Mouse (Mus musculus): ENCODE data around the gene Exoc3l2. TPM values are rescaled to one million over a fixed set of nuclear protein-coding genes. Genes with fewer than 3 reads are reported as not detected.
A peak's percentile ranks its signal among the peaks of the same experiment; 100 is the strongest.

The Exoc3l2 gene
- polyA plus RNA-seq, 1 experiment from 2014 or later, result 1.1 TPM

- Histone ChIP-seq H3K4me1 (ENCODE audit: control insufficient read depth, insufficient read depth, low read length) (no peaks in the 10 kb centered on the region), H3K36me3 (ENCODE audit: control insufficient read depth, insufficient read depth, low read length) (peaks cover 12% of the 10 kb centered on the region), H3K4me3 (ENCODE audit: low read depth, low read length) (no peak overlapping the region), H3K27me3 (ENCODE audit: control insufficient read depth, insufficient read depth, low read length) (no peaks in the 10 kb centered on the region), H3K4me2 (no peak overlapping the region), H3K9ac (ENCODE audit: low read length) (no peak overlapping the region), H3K9me3 (ENCODE audit: control insufficient read depth, low read length) (no peaks in the 10 kb centered on the region), H3K27ac (ENCODE audit: low read depth, low read length) (no peak overlapping the region)
- WGBS, result 91% methylated on average over 16 of the region's 16 CpGs
- DNase-seq (ENCODE audit: low spot score, missing footprints) (no peak), ATAC-seq (ENCODE audit: low FRiP score) (no peak)
Measured at GRCm38 (mm10) chr7:19447689-19448088, 15.4 kb upstream of the Exoc3l2 start.

GRCm38 (mm10) chr7:19449165-19449564 lies 14.0 kb upstream of the Exoc3l2 start:
- no peak for ATAC-seq (ENCODE audit: low FRiP score)
- WGBS, result 88% methylated on average over 12 of the region's 12 CpGs

GRCm38 (mm10) chr7:19455186-19455585 lies 7.9 kb upstream of the Exoc3l2 start:
- no peak for ATAC-seq (ENCODE audit: low FRiP score)

More at GRCm38 (mm10) chr7:19449165-19449564, 14.0 kb upstream of the Exoc3l2 start:
- no peak for DNase-seq (ENCODE audit: low spot score, missing footprints)
- H3K9me3 ChIP-seq (ENCODE audit: control insufficient read depth, low read length), result no peaks in the 10 kb centered on the region
- H3K36me3 ChIP-seq (ENCODE audit: control insufficient read depth, insufficient read depth, low read length), result peaks cover 12% of the 10 kb centered on the region
- H3K9ac ChIP-seq (ENCODE audit: low read length), result no peak overlapping the region
- no peaks in the 10 kb centered on the region for H3K4me1 ChIP-seq (ENCODE audit: control insufficient read depth, insufficient read depth, low read length)
- H3K27ac ChIP-seq (ENCODE audit: low read depth, low read length), result no peak overlapping the region
- H3K27me3 ChIP-seq (ENCODE audit: control insufficient read depth, insufficient read depth, low read length), result no peaks in the 10 kb centered on the region
- H3K4me2 ChIP-seq, result no peak overlapping the region
- no peak overlapping the region for H3K4me3 ChIP-seq (ENCODE audit: low read depth, low read length)

GRCm38 (mm10) chr7:19455819-19456495 lies 7.2 kb upstream of the Exoc3l2 start:
- ATAC-seq (ENCODE audit: low FRiP score), result no peak
- H3K4me2 ChIP-seq, result no peak overlapping the region

More at GRCm38 (mm10) chr7:19455186-19455585, 7.9 kb upstream of the Exoc3l2 start:
- Histone ChIP-seq H3K36me3 (ENCODE audit: control insufficient read depth, insufficient read depth, low read length) (peaks cover 9% of the 10 kb centered on the region; the same call in 1 of the 2 replicates), H3K9ac (ENCODE audit: low read length) (no peak overlapping the region), H3K9me3 (ENCODE audit: control insufficient read depth, low read length) (no peaks in the 10 kb centered on the region), H3K4me3 (ENCODE audit: low read depth, low read length) (no peak overlapping the region), H3K4me1 (ENCODE audit: control insufficient read depth, insufficient read depth, low read length) (peaks cover 12% of the 10 kb centered on the region), H3K27me3 (ENCODE audit: control insufficient read depth, insufficient read depth, low read length) (no peaks in the 10 kb centered on the region), H3K27ac (ENCODE audit: low read depth, low read length) (no peak overlapping the region), H3K4me2 (no peak overlapping the region)
- WGBS, result 92% methylated on average over 4 of the region's 4 CpGs
- no peak for DNase-seq (ENCODE audit: low spot score, missing footprints)

GRCm38 (mm10) chr7:19456628-19457027 lies 6.5 kb upstream of the Exoc3l2 start:
- ATAC-seq (ENCODE audit: low FRiP score), result no peak
- peaks cover 3% of the 10 kb centered on the region; the same call in 1 of the 2 replicates for H3K36me3 ChIP-seq (ENCODE audit: control insufficient read depth, insufficient read depth, low read length)
- no peak overlapping the region for H3K4me3 ChIP-seq (ENCODE audit: low read depth, low read length)
- H3K4me1 ChIP-seq (ENCODE audit: control insufficient read depth, insufficient read depth, low read length), result peaks cover 12% of the 10 kb centered on the region
- DNase-seq (ENCODE audit: low spot score, missing footprints), result no peak
- no peak overlapping the region for H3K27ac ChIP-seq (ENCODE audit: low read depth, low read length)
- H3K9ac ChIP-seq (ENCODE audit: low read length), result no peak overlapping the region
- H3K4me2 ChIP-seq, result no peak overlapping the region
- H3K27me3 ChIP-seq (ENCODE audit: control insufficient read depth, insufficient read depth, low read length), result no peaks in the 10 kb centered on the region
- 93% methylated on average over 7 of the region's 7 CpGs for WGBS
- no peaks in the 10 kb centered on the region for H3K9me3 ChIP-seq (ENCODE audit: control insufficient read depth, low read length)

More at GRCm38 (mm10) chr7:19455819-19456495, 7.2 kb upstream of the Exoc3l2 start:
- H3K4me3 ChIP-seq (ENCODE audit: low read depth, low read length), result no peak overlapping the region
- no peaks in the 10 kb centered on the region for H3K9me3 ChIP-seq (ENCODE audit: control insufficient read depth, low read length)
- H3K27me3 ChIP-seq (ENCODE audit: control insufficient read depth, insufficient read depth, low read length), result no peaks in the 10 kb centered on the region
- no peak overlapping the region for H3K9ac ChIP-seq (ENCODE audit: low read length)
- no peak for DNase-seq (ENCODE audit: low spot score, missing footprints)
- peaks cover 9% of the 10 kb centered on the region; the same call in 1 of the 2 replicates for H3K36me3 ChIP-seq (ENCODE audit: control insufficient read depth, insufficient read depth, low read length)
- WGBS, result 72% methylated on average over 11 of the region's 11 CpGs
- peaks cover 12% of the 10 kb centered on the region for H3K4me1 ChIP-seq (ENCODE audit: control insufficient read depth, insufficient read depth, low read length)
- no peak overlapping the region for H3K27ac ChIP-seq (ENCODE audit: low read depth, low read length)

- no peak for ATAC-seq (ENCODE audit: low FRiP score)
- WGBS, result 10% methylated on average over 14 of the region's 14 CpGs
Measured at GRCm38 (mm10) chr7:19457414-19458071, 5.6 kb upstream of the Exoc3l2 start.

GRCm38 (mm10) chr7:19458072-19458486 lies 5.1 kb upstream of the Exoc3l2 start:
- ATAC-seq (ENCODE audit: low FRiP score), result peak; percentile 83
- 0% methylated on average over 28 of the region's 31 CpGs for WGBS
- peak overlapping the region; percentile 73 for H3K9ac ChIP-seq (ENCODE audit: low read length)
- H3K27ac ChIP-seq (ENCODE audit: low read depth, low read length), result peak overlapping the region; percentile 72
- no peaks in the 10 kb centered on the region for H3K27me3 ChIP-seq (ENCODE audit: control insufficient read depth, insufficient read depth, low read length)
- H3K9me3 ChIP-seq (ENCODE audit: control insufficient read depth, low read length), result no peaks in the 10 kb centered on the region
- peak overlapping the region; percentile 86 for H3K4me2 ChIP-seq
- peak overlapping the region; percentile 73 for H3K4me3 ChIP-seq (ENCODE audit: low read depth, low read length)
- H3K36me3 ChIP-seq (ENCODE audit: control insufficient read depth, insufficient read depth, low read length), result no peaks in the 10 kb centered on the region
- DNase-seq (ENCODE audit: low spot score, missing footprints), result peak; percentile 95
- peaks cover 12% of the 10 kb centered on the region for H3K4me1 ChIP-seq (ENCODE audit: control insufficient read depth, insufficient read depth, low read length)

More at GRCm38 (mm10) chr7:19457414-19458071, 5.6 kb upstream of the Exoc3l2 start:
- no peaks in the 10 kb centered on the region for H3K9me3 ChIP-seq (ENCODE audit: control insufficient read depth, low read length)
- peak overlapping the region; percentile 73 for H3K4me3 ChIP-seq (ENCODE audit: low read depth, low read length)
- H3K27me3 ChIP-seq (ENCODE audit: control insufficient read depth, insufficient read depth, low read length), result no peaks in the 10 kb centered on the region
- H3K36me3 ChIP-seq (ENCODE audit: control insufficient read depth, insufficient read depth, low read length), result no peaks in the 10 kb centered on the region
- DNase-seq (ENCODE audit: low spot score, missing footprints), result peak; percentile 93
- H3K4me1 ChIP-seq (ENCODE audit: control insufficient read depth, insufficient read depth, low read length), result peaks cover 12% of the 10 kb centered on the region
- peak overlapping the region; percentile 86 for H3K4me2 ChIP-seq
- peak overlapping the region; percentile 73 for H3K9ac ChIP-seq (ENCODE audit: low read length)
- peak overlapping the region; percentile 72; the same call in 1 of the 2 replicates for H3K27ac ChIP-seq (ENCODE audit: low read depth, low read length)

GRCm38 (mm10) chr7:19458591-19459111 lies 4.5 kb upstream of the Exoc3l2 start, which contains the start of gene Mark4:
Gene Mark4, minus strand, starts transcription at chr7:19458821.
- H3K27ac ChIP-seq (ENCODE audit: low read depth, low read length), result peak within 1 kb of the TSS; percentile 72
- under 1% methylated on average over 19 of the region's 42 CpGs for WGBS
- peak; percentile 86 for ATAC-seq (ENCODE audit: low FRiP score)
- peak; percentile 99 for DNase-seq (ENCODE audit: low spot score, missing footprints)
- H3K4me3 ChIP-seq (ENCODE audit: low read depth, low read length), result peak within 1 kb of the TSS; percentile 73
- H3K9me3 ChIP-seq (ENCODE audit: control insufficient read depth, low read length), result no peaks in the 10 kb centered on the region
- H3K36me3 ChIP-seq (ENCODE audit: control insufficient read depth, insufficient read depth, low read length), result no peaks in the 10 kb centered on the region
- no peaks in the 10 kb centered on the region for H3K27me3 ChIP-seq (ENCODE audit: control insufficient read depth, insufficient read depth, low read length)
- peak within 1 kb of the TSS; percentile 73 for H3K9ac ChIP-seq (ENCODE audit: low read length)
- H3K4me2 ChIP-seq, result peak within 1 kb of the TSS; percentile 86
- H3K4me1 ChIP-seq (ENCODE audit: control insufficient read depth, insufficient read depth, low read length), result peaks cover 12% of the 10 kb centered on the region

Measured in midbrain, embryonic 11.5 days (tissue).